Mouse (Mus musculus) cerebellum, adult 2 months (tissue): ENCODE results near the gene Ccdc15.

Source experiments
- CTCF ChIP-seq: fragments of 200-500 bp; IDR thresholded peaks from 2 replicates; pipeline ENCODE4 v1.5.1; 2011; ENCODE audit warnings: low read depth, mild to moderate bottlenecking, control low read depth, low read length, moderate library complexity, borderline replicate concordance; ENCODE audit not compliant: insufficient read depth
- POLR2A ChIP-seq: fragments of 200-500 bp; IDR thresholded peaks from 2 replicates; pipeline ENCODE4 v1.6.1; 2011; ENCODE audit warnings: low read length, control low read depth, borderline replicate concordance; ENCODE audit not compliant: insufficient read depth

DNA sequence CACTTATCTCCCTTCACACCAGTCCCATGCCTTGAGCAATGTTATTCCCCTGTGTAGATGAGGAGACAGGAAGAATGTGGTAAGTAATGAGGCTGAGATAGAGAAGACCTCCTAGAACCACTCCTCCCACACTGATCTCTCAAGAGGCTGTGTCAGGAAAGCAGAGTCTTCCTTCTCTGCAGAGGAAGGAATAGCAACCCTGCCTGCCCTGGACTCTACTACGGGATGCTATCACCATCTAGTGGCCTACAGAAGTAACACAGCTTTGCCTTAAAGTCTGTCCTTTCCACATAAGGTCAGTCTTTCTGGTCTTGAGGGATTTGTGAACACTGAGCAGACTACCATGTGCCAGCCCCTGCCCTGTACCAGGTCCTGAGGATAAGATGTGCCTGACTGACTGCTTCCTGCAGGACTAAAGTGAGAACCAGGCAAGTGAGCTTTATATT, 118.3 kb downstream of the Ccdc15 start:
- peak; percentile 97 for TF ChIP-seq CTCF
- no peak for TF ChIP-seq POLR2A
